Mouse (Mus musculus) heart, embryonic 13.5 days (tissue): Measurements from ENCODE around the gene Ptpro. TPM values are rescaled to one million over a fixed set of nuclear protein-coding genes. Genes with fewer than 3 reads are reported as not detected.

Experiments used
- ATAC-seq: fragments of 200-750 bp; cut with Nextera tagmentation; 2 replicates; pipeline ENCODE4 v1.8.0; 2017; ENCODE audit warnings: moderate TSS enrichment; ENCODE audit not compliant: insufficient number of reproducible peaks, low FRiP score, low TSS enrichment; ENCODE audit errors: extremely low read depth
- H3K27ac ChIP-seq: fragments of 300-500 bp; sonication (generic); replicated peaks from 2 replicates; pipeline ENCODE4 v1.5.1; 2015; ENCODE audit warnings: moderate library complexity, mild to moderate bottlenecking, inconsistent platforms
- H3K27me3 ChIP-seq: fragments of 300-500 bp; sonication (generic); replicated peaks from 2 replicates; pipeline ENCODE4 v1.6.1; 2015; ENCODE audit warnings: mild to moderate bottlenecking, inconsistent platforms
- H3K36me3 ChIP-seq: fragments of 300-500 bp; sonication (generic); 2 replicates; pipeline ENCODE4 v1.6.1; 2015; ENCODE audit warnings: mild to moderate bottlenecking, inconsistent platforms
- H3K4me1 ChIP-seq: fragments of 300-500 bp; sonication (generic); 2 replicates; pipeline ENCODE4 v1.6.1; 2015; ENCODE audit warnings: inconsistent platforms
- H3K4me2 ChIP-seq: fragments of 300-500 bp; sonication (generic); 2 replicates; pipeline ENCODE4 v1.6.1; 2015; ENCODE audit warnings: inconsistent platforms, mild to moderate bottlenecking, moderate library complexity
- H3K4me3 ChIP-seq: fragments of 300-500 bp; sonication (generic); 2 replicates; pipeline ENCODE4 v1.5.1; 2015; ENCODE audit warnings: moderate library complexity, mild to moderate bottlenecking, inconsistent platforms
- H3K9ac ChIP-seq: fragments of 300-500 bp; sonication (generic); 2 replicates; pipeline ENCODE4 v1.6.1; 2015; ENCODE audit warnings: inconsistent platforms, mild to moderate bottlenecking, moderate library complexity
- H3K9me3 ChIP-seq: fragments of 300-500 bp; sonication (generic); 2 replicates; pipeline ENCODE4 v1.6.1; 2016; ENCODE audit warnings: inconsistent platforms
- WGBS: fragments of 180-500 bp; shearing (Covaris S2); methylation state at CpG from one replicate; pipeline ENCODE4 v1.1.7; 2015; ENCODE audit warnings: mixed read lengths; 5-methylcytosine and 5-hydroxymethylcytosine counted together
- polyA plus RNA-seq: library from polyadenylated mRNA; unstranded; fragments of >200 nt; fragmentation: Nextera tagmentation; extraction: Ambion mirVana; gene quantifications from 2 replicates; pipeline ENCODE4 v1.2.1, GENCODE M21; 2015

Gene Ptpro
- polyA plus RNA-seq, 1 experiment from 2014 or later = 2.8 TPM

DNA sequence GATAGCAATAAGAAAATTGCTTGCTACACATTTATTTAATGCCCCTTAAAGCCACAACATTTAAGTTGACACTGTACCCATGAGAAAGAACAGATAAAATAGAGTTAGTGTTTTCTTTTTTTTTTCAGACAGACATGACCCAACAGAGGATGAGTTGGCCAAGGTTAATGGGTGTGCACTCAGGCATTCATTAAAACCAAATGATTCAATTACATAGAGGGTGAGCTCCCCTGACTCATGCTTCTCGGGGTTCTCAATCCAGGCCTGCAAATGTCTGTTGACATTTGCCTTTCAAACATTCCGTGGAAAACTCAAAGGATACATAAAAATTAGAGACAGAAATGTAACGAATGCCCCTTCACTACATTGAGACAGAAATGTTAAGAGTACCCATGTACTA is 79.7 kb downstream of the Ptpro start:
- Histone ChIP-seq H3K4me2 (no peak overlapping the region), H3K9ac (no peak overlapping the region), H3K4me1 (peaks cover 10% of the 10 kb centered on the region; the same call in 1 of the 2 replicates), H3K27me3 (no peaks in the 10 kb centered on the region), H3K27ac (no peak overlapping the region), H3K9me3 (peaks cover 4% of the 10 kb centered on the region; the same call in 1 of the 2 replicates), H3K36me3 (no peaks in the 10 kb centered on the region), H3K4me3 (no peak overlapping the region)
- no peak for ATAC-seq
- 75% methylated on average over 3 of the region's 3 CpGs for WGBS

DNA sequence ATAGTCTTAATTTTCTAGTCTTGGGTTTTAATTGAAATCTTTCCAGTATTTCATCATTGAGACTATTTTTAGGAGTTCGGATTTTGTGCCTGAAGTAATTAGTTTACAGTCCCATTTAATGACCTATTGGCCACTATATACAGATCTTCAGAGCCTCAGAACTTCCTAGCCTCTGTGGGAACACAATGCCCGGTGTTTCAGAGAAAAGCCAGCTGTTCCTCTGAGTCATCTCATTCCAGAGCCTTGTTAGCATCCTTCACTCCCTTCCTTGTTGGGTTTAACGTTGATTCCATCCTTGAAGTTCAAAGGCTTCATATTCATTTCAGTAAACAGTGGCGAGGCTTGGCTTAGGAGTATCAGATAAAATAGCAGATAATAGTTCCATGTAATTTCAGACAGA is 87.0 kb downstream of the Ptpro start:
- Histone ChIP-seq H3K27me3 (no peaks in the 10 kb centered on the region), H3K36me3 (no peaks in the 10 kb centered on the region), H3K4me2 (no peak overlapping the region), H3K27ac (no peak overlapping the region), H3K9me3 (no peaks in the 10 kb centered on the region), H3K9ac (no peak overlapping the region), H3K4me3 (no peak overlapping the region), H3K4me1 (peaks cover 6% of the 10 kb centered on the region; the same call in 1 of the 2 replicates)
- ATAC-seq = no peak
- WGBS = 42% methylated on average over 4 of the region's 4 CpGs

DNA sequence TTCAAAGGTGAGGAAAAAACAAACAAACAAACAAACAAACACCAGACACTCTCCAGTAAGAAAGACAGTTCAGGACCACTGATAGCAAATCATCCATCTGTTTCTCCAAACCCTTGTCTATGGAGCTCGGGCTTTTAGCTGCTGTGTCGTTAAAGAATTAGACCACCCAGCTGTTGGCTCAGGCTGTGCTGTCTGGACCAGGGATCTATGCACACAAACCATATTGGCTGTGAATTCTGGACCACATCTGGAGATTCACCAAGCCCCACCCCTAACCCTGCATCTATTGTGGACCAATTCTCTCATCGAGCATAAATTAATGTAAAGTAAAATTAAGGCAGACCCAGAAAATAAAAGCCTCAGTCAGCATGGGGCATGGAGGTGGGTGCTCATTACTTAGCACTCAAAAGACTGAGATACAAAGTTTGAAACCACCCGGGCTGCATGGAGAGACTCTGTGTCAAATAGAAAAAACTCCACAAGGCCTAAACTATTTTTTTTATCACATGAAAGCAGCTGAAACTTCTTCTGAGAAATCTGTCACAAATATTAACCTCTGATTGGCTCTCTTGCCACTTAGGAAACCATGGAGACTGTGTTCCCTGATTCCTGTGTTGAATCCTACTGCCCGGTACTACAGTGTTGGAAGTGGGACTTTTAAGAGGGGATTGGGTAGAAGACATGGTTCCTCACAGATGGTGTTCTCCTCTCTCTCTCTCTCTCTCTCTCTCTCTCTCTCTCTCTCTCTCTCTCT is 91.7 kb downstream of the Ptpro start:
- Histone ChIP-seq H3K4me1 (no peaks in the 10 kb centered on the region), H3K4me3 (no peak overlapping the region), H3K27ac (no peak overlapping the region), H3K27me3 (no peaks in the 10 kb centered on the region), H3K4me2 (no peak overlapping the region), H3K9ac (no peak overlapping the region), H3K9me3 (no peaks in the 10 kb centered on the region), H3K36me3 (no peaks in the 10 kb centered on the region)
- ATAC-seq = no peak
- 58% methylated on average over 5 of the region's 5 CpGs for WGBS

DNA sequence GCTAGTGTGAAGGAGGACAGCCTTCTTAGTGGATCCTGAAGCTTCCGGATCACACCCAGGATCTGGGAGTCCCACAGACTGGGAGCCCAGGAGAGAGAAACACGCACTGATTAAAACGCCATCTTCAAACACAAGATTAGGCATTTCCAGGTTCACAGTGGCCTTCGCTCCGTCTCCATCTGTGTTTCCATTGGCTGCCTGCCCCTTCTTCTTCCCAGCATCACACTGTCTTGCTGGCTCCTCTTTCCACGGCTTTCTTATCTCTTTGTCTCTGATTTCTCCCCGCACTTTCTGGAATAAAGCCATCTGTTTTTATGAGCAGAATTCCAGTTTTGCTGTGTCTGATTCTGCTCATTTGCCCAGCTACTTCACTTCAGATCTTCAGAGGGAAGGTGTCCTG is 108.0 kb downstream of the Ptpro start:
- Histone ChIP-seq H3K4me2 (no peak overlapping the region), H3K9ac (no peak overlapping the region), H3K27ac (no peak overlapping the region), H3K27me3 (no peaks in the 10 kb centered on the region), H3K4me1 (peaks cover 14% of the 10 kb centered on the region), H3K36me3 (no peaks in the 10 kb centered on the region), H3K9me3 (no peaks in the 10 kb centered on the region), H3K4me3 (no peak overlapping the region)
- WGBS = 50% methylated on average over 7 of the region's 7 CpGs
- ATAC-seq = no peak

DNA sequence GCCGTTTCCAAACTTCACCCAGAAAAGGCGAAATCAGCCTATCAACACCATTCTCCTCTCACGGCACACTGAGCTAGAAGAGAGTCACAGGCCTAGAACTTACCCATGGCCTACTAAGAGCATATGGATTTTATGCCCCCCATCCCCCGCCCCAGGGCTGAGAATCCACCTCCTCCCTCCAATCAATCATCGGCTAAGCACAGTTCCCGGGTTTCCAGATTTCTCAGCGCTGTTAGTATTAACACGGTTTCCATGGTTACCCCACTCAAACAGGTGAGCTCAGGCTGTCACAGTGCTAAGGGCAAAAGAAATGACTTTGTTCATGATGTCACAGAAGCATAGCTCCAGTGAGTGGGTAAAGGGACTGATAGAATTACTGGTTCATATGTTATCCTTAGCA is 110.1 kb downstream of the Ptpro start:
- WGBS = 53% methylated on average over 8 of the region's 8 CpGs
- peaks cover 14% of the 10 kb centered on the region for H3K4me1 ChIP-seq
- ATAC-seq = no peak
- H3K27me3 ChIP-seq = no peaks in the 10 kb centered on the region
- no peaks in the 10 kb centered on the region for H3K36me3 ChIP-seq
- no peak overlapping the region for H3K9ac ChIP-seq
- H3K4me2 ChIP-seq = no peak overlapping the region
- no peak overlapping the region for H3K4me3 ChIP-seq
- H3K9me3 ChIP-seq = no peaks in the 10 kb centered on the region
- no peak overlapping the region for H3K27ac ChIP-seq

DNA sequence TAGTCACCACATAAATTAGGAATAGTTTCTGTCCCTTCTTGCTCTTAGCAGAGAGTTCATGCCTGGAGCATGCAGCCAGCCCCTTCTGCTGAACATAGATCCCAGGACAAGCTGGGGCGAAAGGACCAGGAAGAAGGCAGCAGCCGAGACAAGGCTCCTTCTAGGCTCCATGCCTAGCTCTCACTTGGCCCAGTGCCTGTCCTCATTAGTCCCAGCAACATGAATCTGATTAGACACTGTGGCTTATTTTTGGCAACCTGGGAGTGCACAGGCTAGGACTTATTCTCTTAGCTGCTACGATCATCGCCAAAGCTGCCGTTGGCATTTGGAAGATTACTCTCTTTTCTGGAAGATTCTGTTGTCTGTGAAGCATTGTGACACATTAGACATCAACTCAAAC is 112.6 kb downstream of the Ptpro start:
- Histone ChIP-seq H3K9ac (no peak overlapping the region), H3K4me3 (no peak overlapping the region), H3K4me2 (no peak overlapping the region), H3K27me3 (no peaks in the 10 kb centered on the region), H3K9me3 (no peaks in the 10 kb centered on the region), H3K27ac (0 out of 2 replicates have a peak overlapping the region, but pooled peaks have one; percentile 28), H3K4me1 (peaks cover 14% of the 10 kb centered on the region), H3K36me3 (no peaks in the 10 kb centered on the region)
- WGBS = 39% methylated on average over 5 of the region's 5 CpGs
- ATAC-seq = no peak

DNA sequence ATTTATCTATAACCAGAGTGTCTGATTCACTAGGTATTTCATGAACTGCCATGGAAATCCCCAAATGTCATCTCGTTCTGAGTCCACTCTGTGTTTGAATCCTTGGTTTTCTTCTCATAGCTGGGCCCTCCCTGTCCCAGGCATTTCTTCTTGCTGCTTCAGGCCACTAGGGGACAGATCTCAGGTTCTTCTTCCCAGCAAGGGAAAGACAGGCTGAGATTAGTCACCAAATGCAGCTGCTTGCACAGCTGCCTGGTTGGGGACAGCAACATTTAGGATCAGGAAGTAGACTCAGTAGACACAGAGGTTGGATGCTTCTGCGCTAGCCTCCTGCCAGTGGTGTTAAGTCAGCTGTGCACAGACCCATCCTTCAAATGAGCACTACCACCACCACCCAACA is 113.5 kb downstream of the Ptpro start:
- WGBS = 71% methylated on average over 2 of the region's 2 CpGs
- Histone ChIP-seq H3K4me1 (peaks cover 19% of the 10 kb centered on the region), H3K27ac (no peak overlapping the region), H3K9me3 (no peaks in the 10 kb centered on the region), H3K4me2 (no peak overlapping the region), H3K27me3 (no peaks in the 10 kb centered on the region), H3K9ac (no peak overlapping the region), H3K4me3 (no peak overlapping the region), H3K36me3 (no peaks in the 10 kb centered on the region)
- ATAC-seq = no peak

DNA sequence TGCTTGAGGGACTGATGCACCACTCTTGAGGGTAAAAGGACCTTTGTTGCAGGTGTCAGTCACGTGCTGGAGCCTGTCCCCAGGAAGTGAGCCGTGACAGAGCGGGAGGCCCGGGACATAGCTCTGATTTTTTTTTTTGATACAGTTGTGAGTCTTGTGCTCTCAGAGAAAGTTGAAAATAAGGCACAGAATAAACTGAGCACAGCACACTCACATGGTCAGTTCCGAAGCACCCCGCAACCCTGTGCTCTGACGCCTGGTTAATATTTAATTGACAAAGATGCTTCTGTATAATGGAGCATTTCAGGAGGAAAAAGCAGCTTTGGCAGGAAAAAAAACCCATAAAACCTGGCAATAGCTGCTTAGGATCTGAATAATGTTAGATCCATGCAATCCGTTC is 118.6 kb downstream of the Ptpro start:
- Histone ChIP-seq H3K27me3 (no peaks in the 10 kb centered on the region), H3K9ac (no peak overlapping the region), H3K36me3 (no peaks in the 10 kb centered on the region), H3K4me1 (peaks cover 9% of the 10 kb centered on the region), H3K4me3 (no peak overlapping the region), H3K9me3 (no peaks in the 10 kb centered on the region), H3K27ac (no peak overlapping the region), H3K4me2 (no peak overlapping the region)
- ATAC-seq = no peak
- 62% methylated on average over 8 of the region's 8 CpGs for WGBS

DNA sequence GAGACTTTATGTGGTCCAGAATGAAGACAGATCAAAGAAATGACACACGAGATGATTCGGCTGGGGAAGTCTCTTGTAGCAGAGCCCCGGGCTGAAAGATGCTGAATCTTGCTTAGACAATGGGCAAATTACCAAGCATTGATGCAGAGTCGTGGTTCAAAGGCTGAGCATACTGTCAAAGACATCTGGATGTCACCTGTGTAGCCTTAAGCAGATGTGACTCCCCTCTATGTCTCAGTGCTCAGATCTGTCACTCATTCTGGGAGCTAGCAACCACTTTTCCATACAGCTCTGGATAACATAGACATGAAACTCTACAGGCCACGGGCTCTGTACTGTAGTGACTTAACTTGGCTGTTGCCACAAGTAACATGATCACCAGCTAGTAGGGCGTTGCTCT is 119.3 kb downstream of the Ptpro start:
- H3K9me3 ChIP-seq = no peaks in the 10 kb centered on the region
- no peak overlapping the region for H3K27ac ChIP-seq
- WGBS = 70% methylated on average over 6 of the region's 6 CpGs
- H3K9ac ChIP-seq = no peak overlapping the region
- H3K4me3 ChIP-seq = no peak overlapping the region
- peaks cover 9% of the 10 kb centered on the region for H3K4me1 ChIP-seq
- H3K4me2 ChIP-seq = no peak overlapping the region
- H3K36me3 ChIP-seq = no peaks in the 10 kb centered on the region
- no peaks in the 10 kb centered on the region for H3K27me3 ChIP-seq
- ATAC-seq = no peak

DNA sequence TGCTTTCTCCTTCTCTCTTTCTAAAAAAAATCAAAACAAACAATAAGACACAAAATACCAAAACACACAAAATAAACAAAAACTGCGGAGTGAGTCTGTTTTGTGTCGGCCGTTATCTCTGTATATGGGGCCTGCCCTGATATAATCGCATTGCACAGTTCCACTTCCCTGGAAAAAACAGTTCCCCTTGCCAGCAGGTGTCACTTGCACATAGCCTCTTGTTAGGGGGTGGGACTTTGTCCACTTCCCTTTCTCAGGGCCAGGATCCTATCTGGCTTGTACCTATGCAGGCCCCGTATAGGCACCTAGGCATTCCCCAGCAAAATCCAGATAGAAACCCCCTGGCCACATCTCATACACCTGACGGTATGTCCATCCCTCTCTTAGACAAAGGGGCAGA is 121.8 kb downstream of the Ptpro start:
- H3K4me2 ChIP-seq = no peak overlapping the region
- no peak overlapping the region for H3K4me3 ChIP-seq
- H3K27me3 ChIP-seq = no peaks in the 10 kb centered on the region
- ATAC-seq = no peak
- H3K36me3 ChIP-seq = no peaks in the 10 kb centered on the region
- H3K27ac ChIP-seq = no peak overlapping the region
- H3K9me3 ChIP-seq = no peaks in the 10 kb centered on the region
- H3K9ac ChIP-seq = no peak overlapping the region
- WGBS = 53% methylated on average over 6 of the region's 6 CpGs
- peaks cover 9% of the 10 kb centered on the region for H3K4me1 ChIP-seq

DNA sequence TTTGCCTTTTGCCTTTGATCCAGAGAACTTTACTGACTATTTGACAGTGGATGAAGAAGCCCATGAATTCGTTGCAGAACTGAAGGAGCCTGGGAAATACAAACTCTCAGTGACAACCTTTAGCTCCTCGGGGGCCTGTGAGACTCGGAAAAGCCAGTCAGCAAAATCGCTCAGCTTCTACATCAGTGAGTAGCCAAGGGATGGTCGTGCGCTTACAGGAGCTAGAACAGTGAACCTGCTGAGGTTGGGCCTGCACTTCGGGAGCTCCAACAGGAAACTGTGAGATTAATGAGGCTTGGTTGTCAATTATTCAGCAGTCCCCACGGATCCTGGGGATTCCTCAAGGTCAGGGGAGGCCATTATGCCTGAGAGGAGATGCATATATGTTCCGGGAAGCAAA is 130.4 kb downstream of the Ptpro start:
- Histone ChIP-seq H3K9ac (no peak overlapping the region), H3K9me3 (0 out of 2 replicates have a peak, but pooled peaks cover 8% of the 10 kb centered on the region), H3K27me3 (no peaks in the 10 kb centered on the region), H3K4me2 (no peak overlapping the region), H3K4me1 (no peaks in the 10 kb centered on the region), H3K27ac (no peak overlapping the region), H3K36me3 (no peaks in the 10 kb centered on the region), H3K4me3 (no peak overlapping the region)
- 56% methylated on average over 9 of the region's 9 CpGs for WGBS
- ATAC-seq = no peak

DNA sequence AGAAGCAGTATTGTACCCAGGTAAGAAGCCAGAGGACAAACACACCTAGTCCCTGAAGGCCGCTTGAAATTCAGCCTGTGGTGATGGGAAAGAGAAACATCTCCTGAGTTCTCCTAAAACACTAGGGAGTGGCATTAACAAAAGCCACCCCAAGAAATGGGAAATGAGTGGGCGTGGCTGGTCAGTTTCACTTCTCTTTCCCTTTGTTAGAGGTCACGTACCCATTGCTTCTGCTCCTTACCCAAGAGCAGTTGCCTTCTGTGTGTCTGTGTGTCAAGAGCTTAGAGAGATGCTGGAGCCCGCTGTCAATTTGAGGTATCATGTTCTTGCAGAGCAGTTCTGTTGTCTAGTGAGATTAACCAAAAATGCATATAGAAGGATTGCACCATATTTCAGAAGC is 134.2 kb downstream of the Ptpro start:
- no peak overlapping the region for H3K9ac ChIP-seq
- no peak for ATAC-seq
- H3K27me3 ChIP-seq = no peaks in the 10 kb centered on the region
- no peak overlapping the region for H3K4me3 ChIP-seq
- WGBS = 80% methylated on average over 4 of the region's 4 CpGs
- H3K4me2 ChIP-seq = no peak overlapping the region
- 0 out of 2 replicates have a peak, but pooled peaks cover 8% of the 10 kb centered on the region for H3K9me3 ChIP-seq
- H3K36me3 ChIP-seq = no peaks in the 10 kb centered on the region
- no peak overlapping the region for H3K27ac ChIP-seq
- H3K4me1 ChIP-seq = no peaks in the 10 kb centered on the region
